Mouse (Mus musculus) adrenal gland, postnatal 36 days (tissue): ENCODE data around the gene Rnf6. TPM values are rescaled to one million over a fixed set of nuclear protein-coding genes. Genes with fewer than 3 reads are reported as not detected.

ENCODE experiments used
- DNase-seq, 2 experiments: peaks; one replicate each; pipeline ENCODE4 v3.0.0; 2021; ENCODE audit warnings: mixed read lengths in 1 of 2
- long read RNA-seq, 2 experiments: library from polyadenylated mRNA; stranded (forward); transcript quantifications; one replicate each; pipeline ENCODE4 v2.0.0; 2021; ENCODE audit warnings: borderline sequencing depth in 2 of 2
- total RNA-seq, 2 experiments: library from RNA; stranded (reverse); gene quantifications; 2 replicates each; pipeline ENCODE4 v1.2.3; 2021

Gene Rnf6
- total RNA-seq: 10 to 100 TPM; 49.3 to 60.3 TPM
- long read RNA-seq, experiment 1, transcript Rnf6-201 (5 exons, 2,388 nt): minor isoform, 10 of 140 reads
- long read RNA-seq, experiment 1, transcript Rnf6-208 (5 exons, 3,276 nt): minor isoform, 11 of 140 reads
- long read RNA-seq, experiment 1, transcript Rnf6-206 (5 exons, 3,452 nt): major isoform, 87 of 140 reads
- long read RNA-seq, experiment 1, partial matches to known transcripts: 20 of 140 reads
- long read RNA-seq, experiment 1, other reads (novel, unspliced or antisense): 12 of 140 reads
- long read RNA-seq, experiment 2, transcript Rnf6-206 (5 exons, 3,452 nt): major isoform, 11 of 13 reads
- long read RNA-seq, experiment 2, partial matches to known transcripts: 0 of 13 reads
- long read RNA-seq, experiment 2, other reads (novel, unspliced or antisense): 1 of 13 reads

GRCm38 (mm10) chr5:146220879-146221714 lies at the start of gene Rnf6:
Gene Rnf6, minus strand, starts transcription at chr5:146221555.
- peak; percentile 96 to 97 for DNase-seq

DNA sequence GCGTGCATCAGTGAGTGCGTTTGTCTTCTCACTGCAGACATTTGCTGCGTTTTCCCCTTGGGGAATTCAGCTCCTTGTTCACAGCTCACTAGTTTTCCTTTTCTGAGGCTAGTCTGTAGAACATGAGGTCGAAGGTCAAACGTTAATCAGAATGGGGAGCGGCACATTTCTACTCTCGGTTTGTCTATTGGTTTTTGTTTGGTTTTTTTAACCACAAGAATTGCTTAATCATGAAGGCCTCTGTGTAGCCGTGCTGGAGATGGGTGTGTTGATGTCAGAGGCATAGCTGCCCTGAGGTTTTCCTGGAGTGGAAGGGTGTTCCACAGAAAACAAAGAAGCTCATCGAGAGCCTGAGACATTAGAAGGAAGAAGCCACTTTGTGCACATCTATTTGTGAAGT lies 49.2 kb upstream of the Rnf6 start:
- no peak for DNase-seq

GRCm38 (mm10) chr5:146267776-146268175 lies 46.4 kb upstream of the Rnf6 start:
- no peak for DNase-seq

DNA sequence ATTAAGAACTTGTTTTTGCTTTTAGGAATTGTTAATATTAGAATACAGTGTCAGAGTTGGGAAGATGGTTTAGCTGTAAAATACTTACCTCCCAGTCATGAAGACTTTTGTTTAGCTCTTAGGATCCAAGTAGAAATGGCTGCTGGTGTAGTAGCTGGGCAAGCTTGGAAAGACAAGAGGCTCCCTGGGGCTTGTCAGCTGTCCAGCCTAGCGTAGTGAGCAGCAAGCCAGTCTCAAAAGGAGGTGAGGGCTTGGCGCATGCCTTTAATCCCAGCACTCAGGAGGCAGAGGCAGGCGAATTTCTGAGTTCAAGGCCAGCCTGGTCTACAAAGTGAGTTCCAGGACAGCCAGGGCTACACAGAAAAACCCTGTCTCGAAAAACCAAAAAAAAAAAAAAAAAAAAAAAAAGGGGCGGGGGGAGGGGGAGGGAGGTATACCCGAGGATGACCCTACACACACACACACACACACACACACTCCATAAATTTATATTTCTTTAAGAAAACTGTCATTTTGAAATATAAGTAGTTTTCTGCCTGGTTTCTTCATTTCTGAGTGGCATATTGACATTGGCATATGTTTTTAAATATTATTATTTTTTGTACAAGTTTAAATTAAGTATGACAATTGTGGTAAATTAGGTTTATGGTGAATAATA lies 44.7 kb upstream of the Rnf6 start:
- DNase-seq: no peak

- DNase-seq: no peak
Measured at GRCm38 (mm10) chr5:146260003-146260402, 38.6 kb upstream of the Rnf6 start.

- no peak for DNase-seq
Measured at GRCm38 (mm10) chr5:146253644-146254043, 32.3 kb upstream of the Rnf6 start.

DNA sequence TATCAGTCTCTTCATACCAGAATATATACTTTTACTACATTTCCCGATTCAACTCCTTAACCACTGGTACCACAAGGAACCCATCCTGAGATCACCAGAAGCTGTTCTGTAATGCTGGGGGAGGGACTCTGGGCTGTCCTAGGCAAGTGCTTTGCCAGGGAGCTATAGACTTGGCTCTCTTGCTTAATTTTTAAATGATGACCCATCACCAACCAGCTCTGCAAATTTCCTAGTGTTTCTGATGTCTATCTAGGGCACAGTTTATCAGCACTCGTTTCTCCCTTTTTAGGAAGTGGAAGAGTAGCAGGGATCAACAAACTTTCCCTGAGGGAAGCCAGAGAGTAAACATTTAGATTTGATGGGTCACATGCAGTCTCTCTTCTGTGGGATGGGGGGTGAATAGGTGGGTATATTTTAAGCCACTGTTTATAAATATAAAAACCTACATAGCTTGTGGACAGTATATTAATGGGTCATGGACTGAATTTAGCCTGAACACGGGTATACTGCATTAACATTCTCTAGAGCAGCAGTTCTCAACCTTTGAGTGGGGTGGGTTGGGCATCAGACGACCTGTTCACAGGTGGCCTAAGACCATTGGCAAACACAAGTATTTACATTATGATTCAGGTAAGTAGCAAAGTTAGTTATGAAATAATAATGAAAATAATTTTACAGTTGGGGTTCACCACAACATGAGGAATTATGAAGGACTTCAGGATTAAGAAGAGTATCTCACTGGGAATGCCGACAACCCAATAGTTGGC lies 30.5 kb upstream of the Rnf6 start:
- DNase-seq: peak in 1 of 2 experiments; percentile 44

DNA sequence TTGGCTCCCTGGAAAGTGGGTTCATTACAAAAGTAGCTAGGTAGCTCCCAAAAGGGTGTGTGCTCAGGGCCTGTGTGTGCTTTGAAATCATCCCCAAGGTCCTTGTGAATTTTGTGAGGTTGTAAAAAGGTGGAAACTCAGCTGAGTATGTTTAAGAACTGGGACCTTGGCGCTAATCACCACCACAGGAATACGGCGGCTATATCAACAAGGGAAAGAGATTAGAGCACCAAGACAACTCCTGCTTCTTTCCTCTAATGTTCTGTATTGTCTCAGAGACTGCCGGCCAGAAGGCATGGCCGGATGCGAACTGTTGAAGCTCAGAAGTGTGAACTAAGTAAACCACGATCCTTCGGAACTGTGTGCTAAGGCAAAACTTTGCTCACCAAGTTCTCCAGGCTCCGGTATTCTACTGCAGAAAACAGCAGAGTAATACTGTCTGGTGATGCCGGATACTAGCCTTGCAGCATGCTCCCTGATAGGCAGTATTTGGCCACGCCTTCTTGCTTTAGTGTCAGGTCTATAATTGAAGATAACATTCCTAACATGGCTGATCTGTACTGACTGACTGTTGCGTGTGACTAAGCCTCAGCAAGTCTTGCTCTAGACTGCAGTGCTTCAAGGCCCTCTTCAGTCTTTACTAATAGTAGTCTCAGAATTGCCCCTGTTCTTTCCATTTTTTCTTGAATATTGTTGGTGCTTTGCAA lies 29.2 kb upstream of the Rnf6 start:
- DNase-seq: no peak

GRCm38 (mm10) chr5:146248746-146249145 lies 27.4 kb upstream of the Rnf6 start:
- no peak for DNase-seq

GRCm38 (mm10) chr5:146247709-146248108 lies 26.4 kb upstream of the Rnf6 start:
- DNase-seq: no peak

GRCm38 (mm10) chr5:146246386-146246785 lies 25.0 kb upstream of the Rnf6 start:
- peak; percentile 53 to 55 for DNase-seq

- no peak for DNase-seq
Measured at GRCm38 (mm10) chr5:146245646-146246370, 24.5 kb upstream of the Rnf6 start.

DNA sequence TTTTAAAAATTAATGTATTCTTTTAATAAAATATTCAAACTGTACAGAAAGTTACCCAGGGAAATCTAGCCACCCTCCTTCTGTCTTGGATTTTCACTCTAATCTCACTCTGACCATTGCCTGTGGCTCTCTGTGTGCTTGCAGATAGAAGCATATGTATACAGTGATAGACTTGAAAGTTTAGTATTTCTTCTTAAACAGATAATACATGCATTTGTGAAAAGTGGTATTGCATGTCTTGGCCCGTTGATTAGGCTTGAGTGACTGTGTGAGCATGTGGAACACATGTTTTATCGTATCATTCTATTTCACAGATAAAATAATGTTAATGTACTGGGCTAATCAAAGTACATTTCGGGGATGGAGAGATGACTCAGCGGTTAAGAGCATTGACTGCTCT lies 23.8 kb upstream of the Rnf6 start:
- DNase-seq: no peak

GRCm38 (mm10) chr5:146241202-146241601 lies 19.8 kb upstream of the Rnf6 start:
- no peak for DNase-seq

DNA sequence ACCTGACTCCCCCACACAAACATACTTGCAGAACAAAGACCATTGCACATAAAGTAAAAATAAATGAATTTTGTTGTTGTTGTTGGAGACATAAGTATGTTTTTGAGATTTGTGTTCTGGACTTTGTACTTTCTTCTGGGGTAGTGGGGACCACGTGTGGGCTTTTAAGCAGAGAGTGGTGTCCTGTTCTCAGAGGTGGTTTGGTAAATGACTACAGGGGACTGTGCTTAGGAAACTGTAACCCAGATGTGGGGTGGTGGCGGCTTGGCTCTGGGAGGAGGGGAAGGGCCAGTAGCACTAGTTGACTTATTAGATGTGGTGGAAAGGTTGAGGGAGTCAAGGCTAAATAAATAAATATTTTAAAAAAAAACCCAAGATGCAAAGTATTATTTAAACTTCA lies 19.4 kb upstream of the Rnf6 start:
- no peak for DNase-seq

DNA sequence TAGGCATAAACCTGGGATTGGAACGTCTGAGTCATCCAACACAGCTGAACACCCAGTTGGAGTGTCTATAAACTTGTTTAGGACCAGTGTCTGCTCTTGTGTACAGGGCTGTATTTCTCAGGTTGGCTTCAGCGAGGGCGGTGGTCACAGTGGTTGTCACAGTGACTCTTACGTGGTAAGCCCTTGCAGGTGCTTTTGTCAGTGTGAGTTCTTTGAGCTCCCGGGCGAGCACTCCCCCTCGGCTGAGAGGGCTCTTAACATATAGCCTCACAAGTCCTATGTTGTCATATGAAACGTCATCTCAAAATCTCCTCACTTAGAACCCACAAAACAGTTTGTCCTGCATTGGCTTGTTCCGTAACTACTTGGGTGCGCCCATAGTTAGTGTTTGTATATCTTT lies 16.9 kb upstream of the Rnf6 start:
- DNase-seq: no peak

GRCm38 (mm10) chr5:146234336-146234735 lies 13.0 kb upstream of the Rnf6 start:
- no peak for DNase-seq

GRCm38 (mm10) chr5:146232816-146233215 lies 11.5 kb upstream of the Rnf6 start:
- DNase-seq: no peak

DNA sequence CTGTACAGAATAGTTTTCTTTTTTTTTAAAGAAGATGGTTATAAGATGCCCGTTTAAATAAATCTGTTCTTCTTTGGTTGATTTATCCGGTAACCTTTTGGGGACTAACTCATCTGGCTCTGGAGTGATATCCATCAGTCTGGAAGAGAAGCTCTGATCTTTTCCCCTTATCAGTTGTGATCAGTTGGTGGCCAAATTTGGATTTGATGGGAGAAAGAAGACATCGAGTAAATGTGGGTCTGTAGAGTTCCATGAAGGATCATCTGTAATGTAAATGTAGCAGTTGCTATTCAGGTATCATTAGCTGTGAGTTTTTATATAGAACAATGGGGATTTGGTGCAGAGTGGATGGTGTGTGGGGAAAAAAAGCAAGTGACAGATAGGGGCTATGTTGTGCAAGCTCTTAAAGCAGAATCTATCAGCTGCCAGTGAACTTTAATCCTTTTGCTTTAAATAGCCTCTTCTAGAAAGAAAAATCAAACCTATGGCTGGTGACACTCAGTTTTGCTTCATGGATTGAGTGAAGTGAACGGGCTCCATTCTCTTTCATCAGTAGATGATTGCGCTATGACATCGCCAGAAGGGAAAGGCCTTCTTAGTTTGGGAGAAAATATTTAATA lies 10.8 kb upstream of the Rnf6 start:
- no peak for DNase-seq

DNA sequence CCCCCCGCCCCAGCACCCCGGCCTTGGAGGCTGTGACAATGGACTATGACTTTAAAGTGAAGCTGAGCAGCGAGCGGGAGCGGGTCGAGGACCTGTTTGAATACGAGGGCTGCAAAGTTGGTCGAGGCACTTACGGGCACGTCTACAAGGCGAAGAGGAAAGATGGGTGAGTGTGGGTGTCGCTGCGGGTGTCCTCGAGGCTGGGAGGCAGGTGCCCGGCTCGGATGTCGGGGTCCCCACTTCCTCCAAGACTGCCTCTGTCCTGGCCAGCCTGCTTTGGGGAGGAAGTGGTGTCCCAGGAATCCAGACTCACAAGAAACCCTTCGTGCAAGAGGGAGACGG lies 10.3 kb upstream of the Rnf6 start:
- peak; percentile 38 to 45 for DNase-seq
